Mouse (Mus musculus) spleen, postnatal 4 days (tissue): ENCODE data around the gene Utp20.
"Not testable (repeated sequence)": the region's sequence is repeated elsewhere in the genome, so short reads cannot be mapped to it uniquely, and the experiment has no call there.

Experiments used
- DNase-seq, 2 experiments: peaks; one replicate each; pipeline ENCODE4 v3.0.0; 2022; ENCODE audit warnings: low spot score in 2 of 2

Utp20 gene

DNA sequence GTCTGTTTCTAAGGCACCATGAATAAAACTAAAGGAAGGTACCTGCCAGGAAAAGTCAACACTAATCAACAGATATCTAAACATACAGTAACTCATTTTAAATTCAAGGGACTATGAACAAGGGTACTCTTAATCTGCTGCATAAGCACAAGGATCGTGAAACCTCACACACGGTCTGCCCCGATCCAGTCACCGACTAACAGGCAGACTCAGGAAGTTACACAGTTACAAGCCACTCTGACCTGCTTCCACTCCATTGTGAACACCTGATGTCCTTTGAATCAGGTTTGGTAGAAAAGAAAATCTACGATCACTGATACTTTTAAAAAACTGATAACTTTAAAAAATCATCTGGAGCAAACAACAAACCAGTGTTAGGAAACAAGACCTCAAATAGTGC, 42.7 kb downstream of the Utp20 start:
- no peak for DNase-seq

DNA sequence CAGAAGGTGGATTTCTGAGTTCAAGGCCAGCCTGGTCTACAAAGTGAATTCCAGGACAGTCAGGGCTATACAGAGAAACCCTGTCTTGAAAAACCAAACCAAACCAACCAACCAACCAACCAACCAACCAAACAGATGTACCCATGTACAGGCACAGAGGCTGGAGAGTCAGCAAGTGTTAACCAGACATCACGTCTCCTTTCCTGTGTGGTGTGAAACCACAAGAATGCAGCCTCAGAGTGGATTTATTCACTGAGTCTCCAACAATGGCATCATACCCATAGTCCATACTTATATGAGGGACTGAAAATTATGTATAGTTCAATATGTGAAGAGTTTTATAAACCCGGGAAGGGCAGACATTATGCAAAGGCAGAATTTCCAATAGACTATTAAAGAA, 43.5 kb downstream of the Utp20 start:
- not testable (repeated sequence) for DNase-seq

DNA sequence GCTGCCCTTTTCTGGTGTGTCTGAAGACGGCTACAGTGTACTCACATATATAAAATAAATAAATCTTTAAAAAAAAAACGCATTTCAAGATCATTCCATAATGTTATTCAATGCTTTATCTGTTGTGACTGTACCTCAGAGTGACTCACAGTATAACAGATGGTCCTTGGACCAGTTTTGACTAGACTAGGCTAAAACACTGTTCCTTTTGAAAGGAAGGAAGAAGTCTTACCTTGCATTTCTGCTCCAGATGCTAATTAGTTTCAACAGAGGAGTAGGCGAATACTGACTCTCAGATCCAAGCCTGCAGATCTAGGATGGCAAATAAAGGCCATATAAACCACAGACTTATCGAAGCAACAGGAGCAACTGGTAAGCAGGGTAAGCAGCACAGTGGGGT, 45.9 kb downstream of the Utp20 start:
- DNase-seq = no peak

DNA sequence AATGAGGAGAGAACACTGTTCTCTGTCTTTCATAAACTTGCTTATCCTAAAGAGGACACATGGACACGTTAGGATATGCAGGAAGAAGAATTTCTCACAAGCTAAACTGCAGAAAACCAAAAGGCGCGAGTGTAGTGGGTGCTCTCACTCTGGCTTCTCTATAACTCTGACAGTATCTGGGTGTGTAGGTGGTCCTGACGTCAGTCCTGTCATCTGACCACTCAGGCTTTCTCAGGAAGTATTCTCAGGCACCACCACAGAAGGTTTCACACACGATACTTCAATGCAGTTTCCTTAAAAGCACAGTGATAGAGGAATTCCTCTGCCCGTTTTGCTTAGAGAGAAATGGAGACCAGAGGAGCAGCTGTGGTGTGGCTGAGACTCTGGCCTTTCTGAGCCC, 50.4 kb downstream of the Utp20 start:
- no peak for DNase-seq

DNA sequence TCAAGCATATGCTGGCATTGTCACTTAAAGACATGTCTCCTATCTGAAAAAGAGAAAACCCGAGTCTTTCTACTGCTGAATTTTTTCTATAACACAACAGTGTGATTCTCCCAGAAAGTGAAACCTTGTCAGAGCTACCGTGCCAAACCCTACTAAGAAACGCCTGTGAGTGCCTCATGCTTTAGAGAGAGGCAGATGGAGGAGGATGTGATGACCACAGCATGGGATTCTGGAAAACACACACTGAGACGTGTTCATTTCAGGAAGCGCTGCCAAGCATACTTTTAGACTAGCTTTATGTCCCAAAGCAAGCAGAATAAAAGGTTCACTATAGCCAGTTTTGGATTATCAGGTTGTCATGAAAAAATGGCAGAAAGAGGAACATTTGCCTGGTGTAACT, 53.6 kb downstream of the Utp20 start:
- not testable (repeated sequence) for DNase-seq

DNA sequence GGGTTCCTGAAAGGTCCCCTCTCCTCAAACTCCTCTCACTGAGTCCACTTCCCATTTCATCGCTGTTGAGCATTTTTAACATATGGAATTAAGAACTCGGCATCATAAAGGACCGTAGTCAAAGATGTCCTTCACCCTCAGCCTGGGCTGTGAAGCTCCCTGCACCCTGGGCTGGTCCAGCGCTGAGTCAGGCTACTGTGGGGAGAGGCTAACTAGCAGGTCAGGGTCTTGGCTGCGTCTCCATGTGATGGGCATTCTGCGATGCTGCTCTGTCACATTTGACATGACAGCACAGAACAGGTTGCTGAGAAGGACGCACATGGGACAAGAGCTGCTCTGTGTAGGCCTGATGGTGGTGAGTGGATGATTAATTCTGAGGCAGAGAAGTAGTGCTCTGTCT, 56.9 kb downstream of the Utp20 start:
- no peak for DNase-seq

DNA sequence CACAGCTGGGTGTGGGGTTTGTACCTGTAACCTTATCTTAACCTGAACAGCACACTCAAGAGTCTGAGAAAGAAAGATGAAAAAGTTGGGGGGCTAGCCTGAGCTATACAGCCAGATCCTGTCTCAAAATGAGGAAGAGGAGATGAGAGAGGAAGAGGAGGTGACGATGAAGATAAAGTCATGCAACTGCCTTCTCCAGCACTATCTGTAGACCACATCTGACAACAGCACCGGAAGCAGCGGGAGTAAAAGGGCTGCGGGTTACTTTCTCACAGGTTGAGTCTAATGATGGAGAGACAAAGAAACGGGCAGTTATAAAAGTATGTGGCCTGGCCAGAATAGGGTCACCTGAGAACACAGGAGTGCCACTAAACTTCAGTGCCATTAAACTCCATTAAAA, 57.6 kb downstream of the Utp20 start:
- DNase-seq = no peak

DNA sequence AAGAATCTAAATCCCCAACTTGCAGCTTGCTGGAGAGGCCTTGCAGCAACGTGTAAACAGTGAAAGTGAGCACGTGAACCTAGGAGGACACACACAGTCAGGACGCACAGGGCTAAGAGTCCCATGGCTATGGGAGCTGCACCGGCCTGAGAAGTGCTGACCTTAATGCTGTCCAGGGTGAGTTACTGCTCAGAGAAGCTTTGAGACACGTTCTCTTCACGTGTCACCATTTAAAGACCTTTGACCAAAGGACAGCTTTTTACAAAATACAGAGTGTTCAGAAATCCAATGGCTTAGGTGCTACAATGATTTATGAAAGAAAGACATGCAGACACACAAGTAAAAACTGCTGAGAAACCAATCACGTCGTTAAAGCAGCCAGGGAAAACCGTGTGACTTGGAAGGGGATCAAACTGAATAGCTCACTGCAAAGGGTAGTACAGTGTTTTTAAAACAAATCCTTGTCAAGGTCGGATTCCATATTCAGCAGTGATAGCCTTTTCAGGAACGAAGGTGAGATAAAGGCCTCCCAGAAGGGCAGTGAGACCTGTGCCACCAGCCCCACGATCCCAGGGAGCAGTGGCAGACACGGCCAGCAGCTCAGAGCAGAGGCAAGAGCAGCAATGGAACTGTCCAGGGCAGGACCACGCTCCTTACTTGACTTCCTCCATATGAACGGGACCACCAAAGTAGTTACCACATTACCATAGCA, 61.0 kb downstream of the Utp20 start:
- DNase-seq = no peak

DNA sequence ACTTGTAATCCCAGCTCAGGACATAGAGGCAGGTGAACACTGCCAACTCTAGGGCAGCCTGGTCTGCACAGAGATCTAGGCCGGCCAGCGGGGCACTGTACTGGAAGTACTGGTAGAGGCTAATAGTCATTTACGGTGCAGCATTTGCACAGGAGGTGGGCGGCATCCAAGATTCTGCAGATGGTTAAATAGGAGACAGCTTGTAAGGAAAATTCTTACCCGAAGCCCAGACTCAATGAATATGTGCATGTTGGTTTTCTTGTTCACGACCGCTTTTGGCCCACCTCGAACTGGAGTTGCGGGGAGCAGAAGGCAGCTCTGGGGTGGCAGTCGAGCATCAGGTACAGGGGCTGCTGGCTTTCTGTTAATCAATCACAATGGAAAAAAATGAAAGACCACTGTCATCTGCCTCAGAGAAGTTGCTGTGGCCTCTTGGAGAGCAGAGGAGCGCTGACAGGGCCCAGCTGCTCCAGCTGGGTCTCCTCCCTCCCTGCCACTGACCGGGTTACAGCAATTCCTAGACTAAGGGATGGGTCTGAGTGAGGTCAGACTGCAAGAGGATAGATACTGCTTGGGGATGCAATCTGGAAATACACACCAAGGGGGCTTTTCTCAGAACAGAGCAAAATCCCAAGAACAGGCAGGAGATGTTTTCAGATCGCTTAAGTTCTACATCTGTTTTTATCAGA, 64.9 kb downstream of the Utp20 start:
- DNase-seq = no peak

DNA sequence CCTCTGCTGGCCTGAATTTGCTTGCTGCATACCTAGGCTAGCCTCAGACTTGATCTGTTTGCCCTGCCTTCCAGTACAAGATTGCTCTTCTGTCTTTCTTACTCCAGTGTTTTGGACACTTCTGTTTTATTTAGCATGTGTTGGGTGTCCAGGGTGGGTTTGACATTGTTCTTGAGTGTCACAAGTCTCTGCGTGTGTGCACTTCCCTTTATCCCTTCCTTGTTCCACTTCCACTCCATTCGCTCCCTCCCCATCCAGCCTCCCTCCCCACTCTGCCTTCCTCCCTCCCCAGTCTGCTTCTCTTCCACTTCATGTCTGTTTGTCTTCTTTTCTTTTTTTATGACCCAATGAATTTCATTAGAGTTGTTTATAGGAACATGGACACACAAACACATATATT, 85.2 kb downstream of the Utp20 start:
- DNase-seq = no peak

DNA sequence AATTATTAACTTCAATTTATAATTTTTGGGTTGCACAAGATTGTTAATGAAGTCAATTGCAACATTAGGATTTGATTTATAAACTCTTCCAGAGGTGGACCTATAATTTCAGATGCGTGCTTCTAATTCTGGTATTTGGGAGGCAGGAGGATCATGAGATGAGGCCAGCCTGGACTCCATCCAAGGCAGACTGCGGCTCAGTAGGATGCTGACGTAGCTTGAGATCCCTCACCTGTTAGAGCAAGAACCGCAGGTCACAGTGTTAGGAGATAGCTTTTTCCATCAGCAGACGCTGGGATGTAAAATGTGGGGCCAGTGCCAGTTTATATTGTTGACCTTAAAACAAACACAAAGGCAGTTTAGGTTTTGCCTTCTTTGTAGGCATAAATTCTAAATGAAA, 85.8 kb downstream of the Utp20 start:
- no peak for DNase-seq

DNA sequence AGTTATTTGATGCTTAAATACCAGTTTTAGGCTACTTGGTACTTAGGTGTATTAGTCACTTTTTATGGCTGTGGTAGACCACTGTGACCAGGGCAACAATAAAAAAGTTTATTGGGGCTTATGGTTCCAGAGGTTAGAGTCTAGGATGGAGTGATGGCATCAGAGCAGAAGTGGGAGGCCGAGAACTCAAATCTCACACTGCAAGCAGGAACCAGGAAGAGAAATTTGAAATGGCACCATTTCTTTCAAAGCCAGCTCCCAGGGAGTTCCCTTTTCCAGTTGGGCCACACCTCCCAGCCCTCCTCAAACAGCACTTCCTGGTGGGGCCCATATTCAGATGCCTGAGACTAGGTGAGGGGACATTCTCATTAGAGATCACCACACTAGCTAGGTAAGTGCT, 86.8 kb downstream of the Utp20 start:
- no peak for DNase-seq

DNA sequence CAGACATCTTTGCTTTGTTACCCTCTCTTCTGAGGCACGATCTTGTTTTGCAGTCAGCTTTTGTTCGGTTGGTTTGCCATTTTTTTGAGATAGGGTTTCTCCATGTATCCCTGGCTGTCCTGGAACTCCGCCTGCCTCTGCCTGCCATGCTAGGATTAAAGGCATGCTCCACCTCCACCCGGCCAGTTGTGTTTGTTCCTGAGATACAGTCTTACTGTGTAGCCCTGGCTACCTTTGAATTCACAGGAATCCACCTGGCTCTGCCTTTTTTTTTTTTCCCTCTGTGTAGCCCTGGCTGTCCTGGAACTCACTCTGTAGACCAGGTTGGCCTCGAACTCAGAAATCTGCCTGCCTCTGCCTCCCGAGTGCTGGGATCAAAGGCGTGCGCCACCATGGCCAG, 87.5 kb downstream of the Utp20 start:
- not testable (repeated sequence) for DNase-seq

DNA sequence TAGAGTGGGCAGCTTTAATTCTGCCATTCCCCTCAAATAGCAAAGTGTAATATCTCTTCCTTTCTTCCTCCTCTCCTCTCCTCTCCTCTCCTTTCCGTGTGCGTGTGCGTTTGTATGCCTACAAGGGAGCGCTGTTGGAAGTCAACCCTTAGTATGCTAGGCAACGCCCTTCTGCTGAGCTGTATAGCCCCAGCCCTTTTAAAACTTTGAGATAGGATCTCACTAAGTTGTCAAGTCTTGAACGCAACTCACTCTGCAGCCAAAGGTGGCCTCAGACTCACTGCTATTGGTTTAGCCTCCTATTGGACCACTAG, 94.3 kb downstream of the Utp20 start:
- no peak for DNase-seq

DNA sequence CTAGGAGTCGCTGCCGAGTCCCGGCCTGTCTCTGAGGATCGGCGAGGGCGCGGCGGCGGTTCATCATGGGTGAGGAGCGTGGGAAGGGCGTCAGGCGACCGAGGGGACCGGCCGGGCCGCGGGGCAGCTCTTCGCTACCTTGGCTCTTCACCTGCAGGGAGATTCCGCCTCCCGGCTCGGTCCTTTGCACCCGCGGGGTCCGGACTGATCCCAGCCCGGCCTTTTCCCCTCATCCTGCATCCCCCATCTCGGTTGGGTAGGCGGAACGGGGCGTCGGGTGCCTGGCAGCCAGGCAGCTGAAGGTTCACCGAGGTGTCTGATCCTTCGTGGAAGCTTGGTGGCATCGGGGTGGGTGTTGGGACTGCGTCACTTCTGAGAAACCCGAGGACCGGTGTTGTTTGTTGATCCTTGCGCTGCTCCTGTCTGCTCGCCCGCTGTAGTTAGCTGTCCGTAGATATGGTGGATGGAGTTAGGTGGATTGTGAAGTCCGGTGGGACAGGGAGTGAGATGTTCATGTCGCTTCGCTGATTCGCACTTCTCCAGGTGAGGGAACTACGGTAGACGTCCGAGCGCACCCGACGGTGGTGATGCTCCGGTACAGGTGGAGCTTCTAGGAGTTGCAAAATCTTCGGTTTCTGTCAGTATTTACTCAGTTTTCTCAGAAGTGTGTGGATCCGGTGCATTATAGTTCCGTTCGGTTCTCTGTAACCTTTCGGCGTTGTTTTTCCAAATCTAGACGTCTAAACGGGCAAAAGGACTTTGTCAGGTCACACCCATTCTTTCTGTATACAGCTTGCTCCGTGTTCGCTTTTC, 94.9 kb downstream of the Utp20 start:
- no peak for DNase-seq

DNA sequence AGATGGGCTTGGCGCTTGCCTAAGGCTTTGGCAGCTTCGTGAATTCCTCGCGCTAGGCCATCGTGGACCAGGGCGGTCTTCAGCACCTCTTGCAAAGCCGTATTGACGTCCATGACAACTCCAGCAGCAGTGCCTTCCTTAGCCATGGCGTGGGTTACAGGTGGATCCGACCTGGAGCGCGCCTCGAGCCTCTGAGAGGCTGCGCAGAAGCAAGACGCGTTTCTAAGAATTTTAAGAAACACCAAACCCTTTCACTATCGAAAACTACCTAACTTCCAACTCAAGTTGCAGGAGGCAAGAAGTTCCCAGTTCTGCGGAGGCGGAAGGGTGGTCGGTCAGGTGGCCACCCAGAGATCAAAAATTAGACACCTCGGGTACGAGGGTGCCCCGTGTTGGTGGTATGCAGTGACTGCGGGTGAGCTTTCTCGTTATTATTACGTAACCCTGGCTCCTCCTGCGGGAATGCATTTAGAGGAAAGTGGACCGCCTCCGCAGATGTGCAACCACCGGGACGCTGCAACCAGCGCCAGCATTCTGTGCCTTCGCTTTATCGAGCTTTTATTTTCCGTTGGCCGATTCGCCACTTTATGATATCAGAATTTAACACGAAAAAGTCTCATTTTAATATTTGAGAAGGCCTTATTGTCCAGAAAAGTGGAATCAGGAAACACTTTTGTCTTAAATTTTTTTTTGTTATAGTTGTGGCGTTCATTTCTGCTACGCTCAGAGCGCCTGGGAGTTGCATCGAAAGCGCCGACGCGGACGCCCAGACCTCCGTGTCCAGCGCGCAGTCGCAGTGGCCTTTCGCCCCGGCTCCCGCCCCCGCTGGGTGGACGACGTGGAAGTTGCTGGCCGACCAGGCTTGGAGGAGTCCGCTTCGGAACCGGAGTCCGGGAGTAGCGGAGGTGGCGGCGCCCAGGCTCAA, 95.8 kb downstream of the Utp20 start, which contains the start of gene Arl1:
Gene Arl1, plus strand, starts transcription at position 288 of the 925 bp plus-strand sequence.
- DNase-seq = peak; percentile 90 to 96

DNA sequence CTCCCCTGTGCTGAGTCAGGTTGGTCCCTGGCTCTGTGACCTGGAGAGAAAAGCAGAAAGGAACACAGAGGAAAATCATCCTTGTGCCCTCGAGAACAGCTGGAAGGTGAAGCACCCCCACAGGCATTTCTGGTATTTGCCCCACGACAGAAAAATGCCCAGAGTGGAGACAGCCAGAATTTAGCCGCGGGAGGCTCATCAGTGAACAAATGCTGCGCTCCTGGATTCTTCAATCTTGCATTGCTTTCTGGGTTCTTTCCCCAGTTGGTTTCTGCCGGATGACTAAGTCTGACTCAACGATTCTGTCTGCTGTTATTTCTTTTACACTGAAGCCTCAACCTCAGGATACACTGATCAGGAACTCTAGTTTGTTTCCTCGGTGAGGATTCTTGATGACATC, 98.4 kb downstream of the Utp20 start:
- DNase-seq = no peak

DNA sequence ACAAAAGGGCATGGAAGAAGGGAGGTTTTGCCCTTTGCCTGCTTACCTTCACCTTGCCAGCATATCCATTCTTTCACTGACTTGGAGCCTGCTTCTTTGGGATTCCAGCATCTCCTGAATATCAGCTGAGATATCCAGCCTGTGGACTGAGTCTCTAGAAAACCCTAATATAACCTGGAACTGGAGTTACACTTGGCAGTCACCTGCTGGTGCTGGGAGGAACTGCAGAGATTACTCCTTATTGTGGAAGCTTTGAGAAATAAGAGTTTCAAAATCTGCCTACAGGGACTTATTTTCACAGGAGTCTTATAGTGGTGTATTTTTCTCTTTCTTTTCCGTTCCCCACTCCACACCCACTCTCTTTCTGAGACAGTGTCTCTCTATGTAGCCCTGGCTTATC, 99.5 kb downstream of the Utp20 start:
- no peak for DNase-seq

DNA sequence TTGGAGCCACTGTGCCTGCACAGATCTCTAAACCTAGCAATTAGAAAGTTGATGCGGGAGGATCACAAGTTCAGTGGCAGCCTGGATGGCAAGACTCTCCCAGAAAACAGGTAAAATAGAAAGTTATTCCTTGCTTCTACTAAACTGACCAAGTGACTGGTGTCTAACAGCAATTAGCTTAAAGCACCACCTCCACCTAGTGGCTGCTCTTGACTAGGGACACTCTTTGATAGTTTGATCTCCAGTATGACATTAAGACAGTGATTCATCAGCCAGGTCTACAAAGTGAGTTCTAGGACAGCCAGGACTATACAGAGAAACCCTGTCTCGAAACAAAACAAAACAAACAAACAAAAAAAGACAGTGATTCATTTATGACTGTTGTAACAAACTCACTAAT, 101.3 kb downstream of the Utp20 start:
- DNase-seq = no peak

DNA sequence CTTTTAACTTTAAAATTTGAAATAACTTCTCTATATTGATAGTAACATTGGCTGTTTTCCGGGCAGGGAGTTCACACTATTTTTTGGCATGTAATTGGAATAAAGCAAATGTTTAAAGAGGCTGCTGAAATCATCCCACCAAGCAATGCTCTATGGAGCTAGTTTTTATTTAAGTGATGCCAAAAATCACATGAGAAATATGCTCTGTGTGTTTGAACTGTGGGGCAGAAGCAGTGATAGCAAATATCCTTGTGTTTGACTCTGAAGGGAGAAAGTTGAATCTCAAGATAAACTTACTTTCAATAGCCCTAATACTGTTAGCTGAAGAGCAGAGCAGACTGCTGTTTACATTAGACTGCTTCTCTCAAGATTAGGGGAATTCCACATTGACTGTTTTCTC, 107.0 kb downstream of the Utp20 start:
- DNase-seq = no peak

DNA sequence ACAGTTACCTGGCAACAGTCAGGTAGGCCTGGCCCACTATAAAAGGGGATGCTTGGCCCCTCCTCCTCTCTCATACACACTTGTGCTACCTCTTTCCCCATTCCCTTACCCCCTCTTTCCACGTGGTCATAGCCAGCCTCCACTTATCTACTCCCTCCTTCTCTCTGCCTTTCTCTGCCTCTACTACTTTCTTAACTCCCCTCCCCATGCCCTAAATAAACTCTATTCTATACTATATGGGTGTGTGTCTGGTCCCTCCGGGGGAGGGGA, 108.9 kb downstream of the Utp20 start:
- no peak for DNase-seq
